Mouse (Mus musculus) hindbrain, embryonic 13.5 days (tissue): ENCODE data around the gene Tcf25. TPM values are rescaled to one million over a fixed set of nuclear protein-coding genes. Genes with fewer than 3 reads are reported as not detected.
"Not testable (repeated sequence)": the region's sequence is repeated elsewhere in the genome, so short reads cannot be mapped to it uniquely, and the experiment has no call there.

Experiments used
- ATAC-seq: fragments of 200-750 bp; cut with Nextera tagmentation; 2 replicates; pipeline ENCODE4 v1.8.0; 2017; ENCODE audit warnings: moderate TSS enrichment; ENCODE audit not compliant: low FRiP score
- H3K27ac ChIP-seq: fragments of 300-500 bp; sonication (generic); 2 replicates; pipeline ENCODE4 v1.5.1; 2015; ENCODE audit warnings: inconsistent platforms, mild to moderate bottlenecking, moderate library complexity
- H3K27me3 ChIP-seq: fragments of 300-500 bp; sonication (generic); 2 replicates; pipeline ENCODE4 v1.6.1; 2015; ENCODE audit warnings: mild to moderate bottlenecking, inconsistent platforms
- H3K36me3 ChIP-seq: fragments of 300-500 bp; sonication (generic); 2 replicates; pipeline ENCODE4 v1.6.1; 2015; ENCODE audit warnings: mild to moderate bottlenecking, inconsistent platforms
- H3K4me1 ChIP-seq: fragments of 300-500 bp; sonication (generic); replicated peaks from 2 replicates; pipeline ENCODE4 v1.6.1; 2015; ENCODE audit warnings: inconsistent platforms
- H3K4me2 ChIP-seq: fragments of 300-500 bp; sonication (generic); 2 replicates; pipeline ENCODE4 v1.6.1; 2015; ENCODE audit warnings: inconsistent platforms, mild to moderate bottlenecking, moderate library complexity
- H3K4me3 ChIP-seq: fragments of 300-500 bp; sonication (generic); 2 replicates; pipeline ENCODE4 v1.5.1; 2015; ENCODE audit warnings: mild to moderate bottlenecking, inconsistent platforms
- H3K9ac ChIP-seq: fragments of 300-500 bp; sonication (generic); 2 replicates; pipeline ENCODE4 v1.6.1; 2015; ENCODE audit warnings: mild to moderate bottlenecking, inconsistent platforms
- H3K9me3 ChIP-seq: fragments of 300-500 bp; sonication (generic); 2 replicates; pipeline ENCODE4 v1.6.1; 2016; ENCODE audit warnings: inconsistent platforms
- WGBS: fragments of 180-500 bp; shearing (Covaris S2); methylation state at CpG from one replicate; pipeline ENCODE4 v1.1.7; 2015; 5-methylcytosine and 5-hydroxymethylcytosine counted together
- polyA plus RNA-seq: library from polyadenylated mRNA; unstranded; fragments of >200 nt; fragmentation: Nextera tagmentation; extraction: Ambion mirVana; gene quantifications from 2 replicates; pipeline ENCODE4 v1.2.1, GENCODE M21; 2015

The Tcf25 gene
- polyA plus RNA-seq, 1 experiment from 2014 or later = 284 TPM

DNA sequence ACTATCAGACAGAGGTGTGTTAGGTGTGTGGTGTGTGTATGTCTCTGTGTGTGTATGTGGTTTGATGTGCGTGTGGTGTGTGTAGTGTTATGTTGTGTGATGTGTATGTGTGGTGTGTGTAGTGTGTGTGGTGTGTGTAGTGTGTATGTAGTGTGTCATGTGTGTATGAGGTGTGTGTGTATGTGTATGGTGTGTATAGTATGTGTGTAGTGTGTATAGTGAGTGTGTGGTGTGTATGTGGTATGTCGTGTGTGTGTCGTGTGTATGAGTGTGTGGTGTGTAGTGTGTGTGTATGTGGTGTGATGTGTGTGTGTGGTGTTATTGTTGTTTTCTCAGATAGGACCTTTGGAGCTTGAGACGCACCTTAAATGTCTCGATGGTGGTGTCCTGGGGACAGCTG, 68.8 kb downstream of the Tcf25 start:
- peak; percentile 51 for ATAC-seq
- H3K27me3 ChIP-seq = no peaks in the 10 kb centered on the region
- peak overlapping the region; percentile 89; the same call in 1 of the 2 replicates for H3K27ac ChIP-seq
- H3K4me3 ChIP-seq = no peak overlapping the region
- peaks cover 22% of the 10 kb centered on the region for H3K4me1 ChIP-seq
- H3K9me3 ChIP-seq = no peaks in the 10 kb centered on the region
- H3K9ac ChIP-seq = no peak overlapping the region; the same call in 1 of the 2 replicates
- peaks cover 15% of the 10 kb centered on the region; the same call in 1 of the 2 replicates for H3K36me3 ChIP-seq
- peak overlapping the region; percentile 72 for H3K4me2 ChIP-seq
- 80% methylated on average over 5 of the region's 5 CpGs for WGBS

DNA sequence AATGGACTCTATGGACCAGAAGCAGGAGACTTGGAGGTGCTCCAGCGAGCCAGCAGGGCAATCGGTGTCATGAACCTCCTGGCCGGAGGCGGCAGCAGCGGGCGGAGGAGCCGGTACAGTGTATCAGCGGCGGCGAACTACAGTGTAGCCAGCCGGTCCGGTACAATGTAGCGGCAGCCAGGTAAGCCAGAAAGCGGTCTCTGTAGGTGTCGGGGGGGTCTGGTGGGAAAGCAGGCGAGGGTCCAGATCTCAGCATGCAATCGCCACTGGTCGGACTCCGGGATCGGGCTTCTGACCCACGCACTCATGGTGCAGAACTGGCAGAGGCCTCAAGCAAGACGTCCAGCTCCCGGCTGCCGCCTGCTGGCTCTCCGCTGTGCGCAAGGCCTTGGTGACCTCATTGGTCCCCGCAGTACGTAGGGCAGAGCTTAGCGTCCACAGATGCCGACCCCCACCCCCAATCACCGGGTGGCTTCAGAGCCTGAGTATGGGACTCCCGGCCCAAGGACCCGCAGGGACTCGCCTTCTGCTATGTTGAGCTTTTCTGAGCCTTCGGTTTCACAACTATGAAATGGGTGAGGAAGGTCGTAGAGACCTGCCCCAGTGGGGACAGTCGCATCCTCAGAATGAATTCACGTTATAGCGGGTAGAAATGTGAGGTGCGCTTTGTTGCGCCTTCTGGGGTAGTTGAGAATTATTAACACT, 69.5 kb downstream of the Tcf25 start:
- Histone ChIP-seq H3K4me3 (peak overlapping the region; percentile 66), H3K9ac (peak overlapping the region; percentile 91), H3K4me2 (peak overlapping the region; percentile 72), H3K36me3 (peaks cover 19% of the 10 kb centered on the region; the same call in 1 of the 2 replicates), H3K27me3 (no peaks in the 10 kb centered on the region), H3K27ac (peak overlapping the region; percentile 89), H3K4me1 (peaks cover 22% of the 10 kb centered on the region), H3K9me3 (no peaks in the 10 kb centered on the region)
- peak; percentile 96 for ATAC-seq
- under 1% methylated on average over 41 of the region's 41 CpGs for WGBS

DNA sequence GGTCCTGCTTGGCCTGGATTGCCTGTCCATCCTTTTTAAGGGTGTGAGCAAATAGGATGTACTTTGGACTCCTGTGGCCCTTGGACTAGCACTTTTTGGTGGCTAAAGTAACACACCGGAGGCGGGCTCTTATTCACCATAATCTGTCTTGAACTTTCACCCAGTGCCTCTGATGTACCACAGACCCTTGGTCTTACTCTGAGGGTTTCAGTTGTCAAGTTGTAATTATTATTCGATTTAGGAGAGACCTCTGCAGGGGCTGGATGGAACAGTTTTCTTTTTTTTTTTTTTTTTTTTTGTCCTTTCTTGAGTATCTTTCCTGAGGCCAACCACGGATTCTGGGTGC, 70.0 kb downstream of the Tcf25 start:
- H3K4me2 ChIP-seq = peak overlapping the region; percentile 72
- 46% methylated on average over 4 of the region's 4 CpGs for WGBS
- H3K36me3 ChIP-seq = peaks cover 19% of the 10 kb centered on the region; the same call in 1 of the 2 replicates
- no peaks in the 10 kb centered on the region for H3K9me3 ChIP-seq
- peak overlapping the region; percentile 91 for H3K9ac ChIP-seq
- peaks cover 22% of the 10 kb centered on the region for H3K4me1 ChIP-seq
- peak overlapping the region; percentile 66 for H3K4me3 ChIP-seq
- ATAC-seq = no peak
- H3K27ac ChIP-seq = peak overlapping the region; percentile 89
- H3K27me3 ChIP-seq = no peaks in the 10 kb centered on the region

DNA sequence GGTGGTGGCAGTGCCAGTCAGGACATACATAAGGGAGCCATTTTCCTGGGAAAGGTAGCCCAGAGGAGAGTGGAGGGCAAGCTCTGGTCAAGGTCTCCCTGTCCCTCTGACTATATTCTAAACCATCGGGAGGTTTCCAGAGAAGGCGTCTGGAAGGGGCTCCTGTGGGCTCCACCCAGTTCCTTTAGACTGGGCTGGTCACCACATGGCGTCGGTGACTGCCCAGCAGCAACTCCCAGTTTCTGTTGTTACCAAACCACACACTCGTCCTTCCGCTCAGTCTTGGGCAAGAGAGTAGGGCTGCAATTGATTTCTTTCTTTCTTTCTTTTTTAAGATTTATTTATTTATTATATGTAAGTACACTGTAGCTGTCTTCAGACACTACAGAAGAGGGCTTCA, 70.6 kb downstream of the Tcf25 start:
- peak overlapping the region; percentile 91; the same call in 1 of the 2 replicates for H3K9ac ChIP-seq
- peak overlapping the region; percentile 72 for H3K4me2 ChIP-seq
- H3K4me3 ChIP-seq = peak overlapping the region; percentile 66
- peaks cover 22% of the 10 kb centered on the region for H3K4me1 ChIP-seq
- H3K36me3 ChIP-seq = peaks cover 21% of the 10 kb centered on the region
- no peaks in the 10 kb centered on the region for H3K27me3 ChIP-seq
- 88% methylated on average over 6 of the region's 6 CpGs for WGBS
- ATAC-seq = no peak
- no peak overlapping the region for H3K27ac ChIP-seq
- no peaks in the 10 kb centered on the region for H3K9me3 ChIP-seq

DNA sequence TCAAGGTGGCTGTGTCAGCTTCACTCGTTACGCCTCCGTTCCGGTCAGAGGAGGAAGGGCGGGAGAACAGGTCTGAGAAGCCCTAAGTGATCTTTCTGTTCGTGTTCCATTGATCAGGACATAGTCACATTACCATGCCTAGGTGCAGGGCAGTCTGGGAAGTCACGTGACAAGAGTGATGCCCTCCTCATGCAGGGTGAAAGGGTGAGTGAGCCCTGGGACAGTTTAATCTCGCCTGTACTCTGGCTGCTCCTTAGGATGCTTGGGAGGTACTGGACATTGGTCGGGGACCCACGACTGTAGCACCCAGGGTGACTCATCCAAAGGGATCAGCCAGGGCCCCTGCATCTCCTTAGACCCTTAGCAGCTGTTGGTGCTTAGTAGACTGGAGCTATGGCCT, 72.4 kb downstream of the Tcf25 start:
- Histone ChIP-seq H3K9ac (peak overlapping the region; percentile 35; the same call in 1 of the 2 replicates), H3K36me3 (peaks cover 36% of the 10 kb centered on the region), H3K27me3 (no peaks in the 10 kb centered on the region), H3K9me3 (no peaks in the 10 kb centered on the region), H3K4me3 (no peak overlapping the region), H3K4me1 (peaks cover 22% of the 10 kb centered on the region), H3K27ac (no peak overlapping the region), H3K4me2 (no peak overlapping the region)
- 85% methylated on average over 10 of the region's 10 CpGs for WGBS
- no peak for ATAC-seq

DNA sequence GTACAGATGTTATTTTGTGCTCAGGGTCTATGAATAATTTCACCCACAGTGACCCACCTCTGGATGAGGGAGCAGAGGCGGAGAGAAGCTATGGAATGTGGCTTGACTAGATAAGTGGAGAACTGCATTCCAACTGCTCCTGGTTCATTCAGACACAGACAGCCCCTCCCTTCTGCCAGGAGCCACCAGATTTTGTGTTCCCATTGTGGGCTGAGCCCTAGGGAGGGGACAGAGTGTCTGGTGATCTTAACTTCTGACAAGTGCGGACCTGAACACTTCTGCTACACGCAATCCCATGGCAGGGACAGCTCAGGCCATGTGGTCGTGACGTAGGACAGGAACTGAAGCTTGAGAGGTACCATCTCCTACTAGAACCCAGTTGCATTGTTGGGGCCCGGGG, 73.2 kb downstream of the Tcf25 start:
- ATAC-seq = no peak
- Histone ChIP-seq H3K4me1 (peaks cover 22% of the 10 kb centered on the region), H3K9ac (no peak overlapping the region), H3K4me3 (no peak overlapping the region), H3K27ac (no peak overlapping the region), H3K36me3 (peaks cover 44% of the 10 kb centered on the region), H3K27me3 (no peaks in the 10 kb centered on the region), H3K4me2 (no peak overlapping the region), H3K9me3 (no peaks in the 10 kb centered on the region)
- WGBS = 98% methylated on average over 6 of the region's 6 CpGs

DNA sequence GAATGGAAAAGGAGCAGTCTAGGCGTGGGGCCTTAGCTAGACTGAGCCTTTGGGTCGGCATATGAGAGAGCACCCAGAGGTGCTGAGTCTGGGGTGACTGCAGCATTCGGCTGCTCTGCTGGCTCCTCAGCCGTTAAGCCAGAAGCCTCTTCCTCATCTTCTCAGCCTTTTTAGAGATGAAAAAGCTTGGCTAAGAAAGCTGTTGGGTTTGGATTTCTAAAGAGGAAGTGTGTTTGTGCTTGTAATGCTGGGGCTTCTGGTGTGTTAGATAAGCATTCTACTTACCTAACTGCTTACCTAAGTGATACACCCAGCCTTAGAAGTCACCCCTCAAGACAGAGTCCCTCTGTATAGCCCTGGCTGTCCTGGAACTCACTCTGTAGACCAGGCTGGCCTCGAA, 77.2 kb downstream of the Tcf25 start:
- H3K27ac ChIP-seq = no peak overlapping the region
- H3K27me3 ChIP-seq = no peaks in the 10 kb centered on the region
- no peak overlapping the region for H3K4me2 ChIP-seq
- H3K4me1 ChIP-seq = 0 out of 2 replicates have a peak, but pooled peaks cover under 1% of the 10 kb centered on the region
- peaks cover 77% of the 10 kb centered on the region for H3K36me3 ChIP-seq
- no peak overlapping the region for H3K4me3 ChIP-seq
- H3K9ac ChIP-seq = no peak overlapping the region
- H3K9me3 ChIP-seq = no peaks in the 10 kb centered on the region
- WGBS = 93% methylated on average over 5 of the region's 5 CpGs
- no peak for ATAC-seq

DNA sequence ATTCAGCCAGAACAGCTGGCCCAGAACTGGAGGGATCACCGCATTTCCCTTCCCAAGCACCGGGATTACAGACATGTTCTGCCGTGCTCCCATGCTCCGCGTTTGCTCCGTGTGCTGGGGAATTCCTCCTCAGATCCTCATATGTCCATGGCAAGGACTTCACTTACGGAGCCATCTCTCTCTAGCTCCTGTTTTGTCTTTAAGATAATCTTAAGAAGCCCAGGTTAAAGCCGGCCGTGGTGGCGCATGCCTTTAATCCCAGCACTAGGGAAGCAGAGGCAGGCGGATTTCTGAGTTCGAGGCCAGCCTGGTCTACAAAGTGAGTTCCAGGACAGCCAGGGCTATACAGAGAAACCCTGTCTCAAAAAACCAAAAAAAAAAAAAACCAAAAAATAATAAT, 78.2 kb downstream of the Tcf25 start:
- 95% methylated on average over 12 of the region's 12 CpGs for WGBS

DNA sequence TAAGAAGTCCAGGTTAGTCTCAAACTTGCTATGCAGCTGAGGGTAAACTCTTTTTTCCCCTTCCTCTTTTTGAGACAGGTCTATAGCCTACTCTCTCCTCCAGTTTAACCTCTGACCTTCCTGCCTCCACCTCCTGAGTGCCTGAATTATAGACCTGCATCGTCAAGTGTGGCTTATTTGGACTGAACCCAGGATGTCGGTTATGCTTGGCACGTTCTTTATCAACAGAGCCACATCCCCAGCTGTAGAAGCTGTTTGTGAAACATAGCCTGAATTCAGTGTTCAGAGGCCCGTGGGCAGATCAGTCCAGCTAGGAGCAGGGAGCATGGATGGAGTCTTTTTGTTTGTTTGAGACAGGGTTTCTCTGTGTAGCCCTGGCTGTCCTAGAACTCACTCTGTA, 78.6 kb downstream of the Tcf25 start:
- Histone ChIP-seq H3K4me2 (no peak overlapping the region), H3K27ac (no peak overlapping the region), H3K4me3 (no peak overlapping the region), H3K9me3 (no peaks in the 10 kb centered on the region), H3K4me1 (no peaks in the 10 kb centered on the region), H3K27me3 (no peaks in the 10 kb centered on the region), H3K9ac (no peak overlapping the region), H3K36me3 (peaks cover 82% of the 10 kb centered on the region)
- no peak for ATAC-seq
- 91% methylated on average over 4 of the region's 4 CpGs for WGBS

More for the DNA sequence above, 78.2 kb downstream of the Tcf25 start:
- not testable (repeated sequence) for H3K4me3 ChIP-seq, H3K9me3 ChIP-seq, H3K9ac ChIP-seq, ATAC-seq, H3K27ac ChIP-seq, H3K4me2 ChIP-seq, H3K4me1 ChIP-seq, H3K27me3 ChIP-seq
- H3K36me3 ChIP-seq = peaks cover 82% of the 10 kb centered on the region

DNA sequence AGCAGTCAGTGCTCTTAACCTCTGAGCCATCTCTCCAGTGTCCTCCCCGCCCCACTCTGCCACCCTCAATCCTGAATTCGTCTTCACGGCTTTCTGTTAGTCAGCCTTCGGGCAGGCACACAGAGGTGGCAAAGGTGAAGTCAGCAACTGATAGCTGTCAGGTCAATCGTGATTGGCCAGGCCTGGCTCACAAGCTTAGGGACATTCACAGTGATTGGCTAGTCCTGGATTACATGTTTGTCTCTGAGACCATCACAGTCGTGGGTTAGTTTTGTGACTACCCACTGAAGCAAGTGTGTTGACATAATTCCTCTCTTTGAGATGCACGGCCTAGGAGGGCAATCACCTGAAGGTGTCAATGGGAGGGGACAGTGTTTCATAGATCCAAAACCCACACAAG, 79.7 kb downstream of the Tcf25 start:
- no peaks in the 10 kb centered on the region for H3K4me1 ChIP-seq
- H3K36me3 ChIP-seq = peaks cover 89% of the 10 kb centered on the region
- no peaks in the 10 kb centered on the region for H3K27me3 ChIP-seq
- H3K9me3 ChIP-seq = no peaks in the 10 kb centered on the region
- no peak overlapping the region for H3K4me2 ChIP-seq
- no peak overlapping the region for H3K4me3 ChIP-seq
- H3K27ac ChIP-seq = no peak overlapping the region
- WGBS = 85% methylated on average over 7 of the region's 7 CpGs
- ATAC-seq = no peak
- H3K9ac ChIP-seq = no peak overlapping the region

Other genes starting within 250 kb of the Tcf25 start
- gene Sult5a1, start 215.4 kb upstream of the Tcf25 start, polyA plus RNA-seq = 1.5 and 2.2 TPM in 2 replicates
- 0.35 TPM in 1 of 2 replicates, not detected in the other for gene Dpep1, start 187.5 kb upstream of the Tcf25 start, polyA plus RNA-seq
- 202 and 209 TPM in 2 replicates for gene Chmp1a, start 161.0 kb upstream of the Tcf25 start, polyA plus RNA-seq
- gene Spata33, start 160.9 kb upstream of the Tcf25 start, polyA plus RNA-seq = 7.8 and 8.4 TPM in 2 replicates
- 44.0 and 46.9 TPM in 2 replicates for gene Cdk10, start 148.9 kb upstream of the Tcf25 start, polyA plus RNA-seq
- 4.1 and 4.4 TPM in 2 replicates for gene Spata2l, start 137.5 kb upstream of the Tcf25 start, polyA plus RNA-seq
- 24.3 and 26.0 TPM in 2 replicates for gene Zfp276, start 119.6 kb upstream of the Tcf25 start, polyA plus RNA-seq
- gene Vps9d1, start 119.4 kb upstream of the Tcf25 start, polyA plus RNA-seq = 51.1 and 52.9 TPM in 2 replicates
- 7.8 and 11.1 TPM in 2 replicates for gene Fanca, start 55.2 kb upstream of the Tcf25 start, polyA plus RNA-seq
- 39.1 and 39.6 TPM in 2 replicates for gene Spire2, start 41.0 kb upstream of the Tcf25 start, polyA plus RNA-seq
- 0.17 TPM in 2 replicates for gene Mc1r, start 33.4 kb downstream of the Tcf25 start, polyA plus RNA-seq
- gene Tubb3, start 37.7 kb downstream of the Tcf25 start, polyA plus RNA-seq = 1,817 and 1,895 TPM in 2 replicates
- 42.2 and 44.3 TPM in 2 replicates for gene Def8, start 49.8 kb downstream of the Tcf25 start, polyA plus RNA-seq
- 57.8 and 62.4 TPM in 2 replicates for gene Afg3l1, start 104.2 kb downstream of the Tcf25 start, polyA plus RNA-seq
- gene Dbndd1, start 141.7 kb downstream of the Tcf25 start, polyA plus RNA-seq = 85.6 and 93.6 TPM in 2 replicates
- 42.5 and 44.8 TPM in 2 replicates for gene Gas8, start 145.1 kb downstream of the Tcf25 start, polyA plus RNA-seq